Mouse (Mus musculus): ENCODE data around the gene 2310007B03Rik. TPM values are rescaled to one million over a fixed set of nuclear protein-coding genes. Genes with fewer than 3 reads are reported as not detected.

2310007B03Rik gene
- polyA plus RNA-seq, 1 experiment from 2014 or later, result 0.08 TPM

DNA sequence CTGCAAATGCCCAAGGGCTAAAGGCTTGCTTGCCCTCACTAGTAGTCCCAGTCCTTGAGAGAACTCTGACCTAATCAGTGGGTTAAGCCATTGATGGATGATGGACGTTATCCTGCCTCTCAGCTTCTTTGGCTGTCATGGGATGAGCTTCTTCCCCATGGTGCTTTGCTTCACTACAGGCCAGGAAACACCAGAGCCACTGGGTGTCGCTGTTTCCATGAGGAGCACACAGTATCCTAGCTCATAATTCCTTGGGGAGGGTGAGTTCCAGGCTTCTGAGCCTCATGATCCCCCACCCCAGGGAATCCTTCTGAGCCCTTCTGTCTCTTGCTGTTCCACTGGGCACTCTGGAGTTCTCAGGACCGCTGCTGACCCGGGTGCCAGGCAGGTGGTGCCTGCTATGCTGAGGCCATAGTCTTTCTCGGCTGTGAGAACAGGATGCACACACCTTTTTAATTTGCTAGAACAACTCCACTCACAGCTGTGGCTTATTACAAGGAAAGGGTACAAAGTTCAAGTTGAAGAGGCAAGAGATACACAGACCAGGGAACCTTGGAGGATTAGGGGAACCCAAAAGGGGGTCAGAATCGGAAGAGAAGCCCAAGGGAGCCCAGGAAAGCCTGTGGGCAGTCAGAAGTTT is 31.9 kb downstream of the 2310007B03Rik start:
- Histone ChIP-seq H3K4me1 (ENCODE audit: control insufficient read depth, insufficient read depth, low read length) (no peaks in the 10 kb centered on the region), H3K9ac (replicated peaks; ENCODE audit: low read length) (no peak overlapping the region), H3K4me2 (ENCODE audit: low read depth, low read length) (no peak overlapping the region), H3K27me3 (ENCODE audit: control insufficient read depth, insufficient read depth, low read length) (no peaks in the 10 kb centered on the region), H3K9me3 (replicated peaks; ENCODE audit: control insufficient read depth, low read length) (no peaks in the 10 kb centered on the region), H3K4me3 (ENCODE audit: low read depth, low read length) (no peak overlapping the region), H3K36me3 (replicated peaks; ENCODE audit: control insufficient read depth, insufficient read depth, low read depth, low read length) (no peaks in the 10 kb centered on the region), H3K27ac (replicated peaks; ENCODE audit: low read depth, low read length) (no peak overlapping the region)
- ATAC-seq (replicated peaks; ENCODE audit: insufficient number of reproducible peaks, low FRiP score, low TSS enrichment, low read depth) (peak; percentile 59; the same call in 1 of the 2 replicates), DNase-seq (ENCODE audit: low spot score) (peak; percentile 71)
- 18% methylated on average over 6 of the region's 6 CpGs for WGBS

DNA sequence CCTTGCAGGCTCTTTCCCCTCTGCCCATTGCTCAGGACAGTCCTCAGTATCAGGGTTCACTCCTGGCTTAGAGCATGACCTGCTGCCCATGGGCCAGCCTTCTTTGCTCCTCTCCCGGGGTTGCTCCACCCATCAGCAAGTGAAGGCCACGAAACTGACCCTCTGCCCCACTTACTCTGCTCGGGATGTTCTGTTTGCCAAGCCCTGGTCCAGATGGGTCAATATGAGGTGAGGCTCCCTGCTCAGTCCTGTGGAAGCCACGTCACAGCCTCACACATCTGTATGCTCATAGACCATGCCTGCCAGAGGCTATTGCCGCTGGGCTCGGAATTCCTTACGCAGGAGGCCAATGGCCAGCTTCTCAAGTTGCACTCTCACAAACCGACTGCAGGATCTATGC is 32.5 kb downstream of the 2310007B03Rik start:
- Histone ChIP-seq H3K4me2 (ENCODE audit: low read depth, low read length) (no peak overlapping the region), H3K9ac (replicated peaks; ENCODE audit: low read length) (no peak overlapping the region), H3K36me3 (replicated peaks; ENCODE audit: control insufficient read depth, insufficient read depth, low read depth, low read length) (no peaks in the 10 kb centered on the region), H3K4me3 (ENCODE audit: low read depth, low read length) (no peak overlapping the region), H3K4me1 (ENCODE audit: control insufficient read depth, insufficient read depth, low read length) (no peaks in the 10 kb centered on the region), H3K27ac (replicated peaks; ENCODE audit: low read depth, low read length) (no peak overlapping the region), H3K9me3 (replicated peaks; ENCODE audit: control insufficient read depth, low read length) (no peaks in the 10 kb centered on the region), H3K27me3 (ENCODE audit: control insufficient read depth, insufficient read depth, low read length) (no peaks in the 10 kb centered on the region)
- no peak for DNase-seq (ENCODE audit: low spot score)
- no peak for ATAC-seq (replicated peaks; ENCODE audit: insufficient number of reproducible peaks, low FRiP score, low TSS enrichment, low read depth)
- 76% methylated on average over 8 of the region's 8 CpGs for WGBS

DNA sequence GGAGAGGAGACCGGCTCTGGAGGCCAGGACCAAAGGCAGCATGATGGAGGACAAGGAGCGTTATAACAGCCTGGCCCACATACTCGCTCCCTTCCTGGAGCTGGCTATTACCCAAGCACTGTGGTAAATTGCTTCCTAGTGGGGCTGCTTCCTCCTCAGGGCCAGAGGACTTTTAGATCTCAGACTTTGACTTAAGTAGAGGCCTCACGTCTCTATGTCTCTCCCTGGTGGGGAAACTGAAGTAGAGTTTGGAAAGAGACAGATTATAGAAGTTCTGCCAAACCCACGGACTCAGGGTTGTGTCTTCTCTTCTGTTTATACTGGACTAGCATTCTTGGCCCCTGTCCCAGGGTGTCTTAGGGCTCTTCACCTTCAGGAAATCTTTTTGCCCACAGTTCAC is 35.5 kb downstream of the 2310007B03Rik start:
- DNase-seq (ENCODE audit: low spot score) (no peak), ATAC-seq (replicated peaks; ENCODE audit: insufficient number of reproducible peaks, low FRiP score, low TSS enrichment, low read depth) (no peak)
- H3K4me3 ChIP-seq (ENCODE audit: low read depth, low read length), result no peak overlapping the region
- no peaks in the 10 kb centered on the region for H3K4me1 ChIP-seq (ENCODE audit: control insufficient read depth, insufficient read depth, low read length)
- 64% methylated on average over 5 of the region's 5 CpGs for WGBS
- no peak overlapping the region for H3K9ac ChIP-seq (replicated peaks; ENCODE audit: low read length)
- no peaks in the 10 kb centered on the region for H3K9me3 ChIP-seq (replicated peaks; ENCODE audit: control insufficient read depth, low read length)
- no peak overlapping the region for H3K4me2 ChIP-seq (ENCODE audit: low read depth, low read length)
- H3K27me3 ChIP-seq (ENCODE audit: control insufficient read depth, insufficient read depth, low read length), result no peaks in the 10 kb centered on the region
- H3K27ac ChIP-seq (replicated peaks; ENCODE audit: low read depth, low read length), result no peak overlapping the region
- H3K36me3 ChIP-seq (replicated peaks; ENCODE audit: control insufficient read depth, insufficient read depth, low read depth, low read length), result no peaks in the 10 kb centered on the region

DNA sequence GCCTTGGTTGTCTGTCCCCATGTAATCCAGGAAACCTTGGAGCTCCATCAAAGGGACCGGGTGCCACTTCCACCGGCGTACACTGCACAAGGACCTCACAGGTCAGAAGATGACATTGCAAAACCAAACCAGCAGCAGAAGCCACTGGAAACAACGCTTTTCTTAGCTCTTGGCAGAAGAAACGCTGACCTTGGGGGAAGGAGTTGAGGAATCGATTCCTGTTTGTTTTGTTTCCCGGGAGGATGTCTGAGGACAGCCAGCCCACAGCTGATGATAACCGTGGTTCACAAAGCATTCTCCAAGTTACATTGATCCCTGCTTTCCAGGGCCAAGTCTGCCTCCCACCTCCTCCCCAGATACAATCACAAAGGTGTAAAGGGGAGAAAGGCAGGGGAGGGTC is 36.7 kb downstream of the 2310007B03Rik start:
- Histone ChIP-seq H3K9ac (replicated peaks; ENCODE audit: low read length) (no peak overlapping the region), H3K9me3 (replicated peaks; ENCODE audit: control insufficient read depth, low read length) (no peaks in the 10 kb centered on the region), H3K27me3 (ENCODE audit: control insufficient read depth, insufficient read depth, low read length) (no peaks in the 10 kb centered on the region), H3K36me3 (replicated peaks; ENCODE audit: control insufficient read depth, insufficient read depth, low read depth, low read length) (no peaks in the 10 kb centered on the region), H3K4me3 (ENCODE audit: low read depth, low read length) (no peak overlapping the region), H3K4me2 (ENCODE audit: low read depth, low read length) (no peak overlapping the region), H3K4me1 (ENCODE audit: control insufficient read depth, insufficient read depth, low read length) (no peaks in the 10 kb centered on the region), H3K27ac (replicated peaks; ENCODE audit: low read depth, low read length) (no peak overlapping the region)
- no peak for DNase-seq (ENCODE audit: low spot score)
- 73% methylated on average over 8 of the region's 8 CpGs for WGBS
- ATAC-seq (replicated peaks; ENCODE audit: insufficient number of reproducible peaks, low FRiP score, low TSS enrichment, low read depth), result no peak

DNA sequence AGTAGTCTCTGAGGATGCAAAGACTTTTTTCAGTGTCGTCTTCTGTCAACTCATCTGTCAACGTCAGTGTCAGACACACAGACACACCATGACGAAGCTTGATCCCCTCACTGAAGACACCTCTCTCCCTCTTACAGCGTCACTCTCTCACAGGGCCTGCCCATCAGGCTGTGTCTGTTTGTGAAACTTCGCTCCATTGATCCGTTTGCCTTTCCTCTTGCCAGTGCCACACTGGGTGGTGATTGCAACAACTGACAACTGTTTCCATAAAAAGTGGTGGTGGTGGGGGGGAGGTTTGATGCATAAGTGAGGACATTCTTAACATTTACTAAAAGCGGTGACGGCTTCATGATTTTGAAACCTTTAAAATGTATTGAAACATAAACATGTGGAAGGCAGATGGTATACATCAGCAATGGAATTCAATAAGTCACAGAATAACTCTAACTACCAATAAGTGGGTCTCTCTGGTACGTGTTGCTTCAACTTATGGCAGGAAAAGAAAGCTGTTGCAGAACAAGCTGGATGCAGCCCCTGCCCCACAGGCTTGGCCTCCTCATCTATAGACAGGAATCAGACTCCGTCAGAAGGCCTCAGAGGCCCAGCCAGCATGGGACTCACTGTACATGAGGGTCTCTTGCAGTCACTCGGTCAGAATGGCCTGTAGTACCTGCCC is 37.4 kb downstream of the 2310007B03Rik start:
- no peak overlapping the region for H3K9ac ChIP-seq (replicated peaks; ENCODE audit: low read length)

DNA sequence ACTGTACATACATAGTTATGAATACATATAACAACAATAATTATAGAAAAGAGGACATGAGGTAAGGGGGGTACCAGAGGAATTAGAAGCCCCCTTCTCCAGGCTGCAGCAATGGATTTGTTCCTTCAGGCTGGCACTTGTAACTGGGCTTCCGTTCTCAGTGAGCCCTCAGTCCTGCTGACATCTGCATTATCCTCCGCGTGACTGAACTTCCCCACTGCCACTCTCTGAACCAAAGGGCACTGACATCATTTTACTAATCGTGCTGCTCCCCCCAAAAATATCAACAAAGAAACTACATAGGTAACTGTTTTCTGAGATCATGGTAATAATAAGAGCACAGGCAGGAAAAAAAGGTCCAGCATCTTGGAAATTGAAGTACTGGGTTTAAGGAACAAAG is 41.9 kb downstream of the 2310007B03Rik start:
- no peaks in the 10 kb centered on the region for H3K36me3 ChIP-seq (replicated peaks; ENCODE audit: control insufficient read depth, insufficient read depth, low read depth, low read length)
- DNase-seq (ENCODE audit: low spot score) (no peak), ATAC-seq (replicated peaks; ENCODE audit: insufficient number of reproducible peaks, low FRiP score, low TSS enrichment, low read depth) (no peak)
- H3K9ac ChIP-seq (replicated peaks; ENCODE audit: low read length), result no peak overlapping the region
- H3K4me2 ChIP-seq (ENCODE audit: low read depth, low read length), result no peak overlapping the region
- H3K27ac ChIP-seq (replicated peaks; ENCODE audit: low read depth, low read length), result no peak overlapping the region
- no peaks in the 10 kb centered on the region for H3K9me3 ChIP-seq (replicated peaks; ENCODE audit: control insufficient read depth, low read length)
- H3K4me1 ChIP-seq (ENCODE audit: control insufficient read depth, insufficient read depth, low read length), result no peaks in the 10 kb centered on the region
- no peak overlapping the region for H3K4me3 ChIP-seq (ENCODE audit: low read depth, low read length)
- 21% methylated on average over 4 of the region's 4 CpGs for WGBS
- H3K27me3 ChIP-seq (ENCODE audit: control insufficient read depth, insufficient read depth, low read length), result no peaks in the 10 kb centered on the region

More for the DNA sequence above, 37.4 kb downstream of the 2310007B03Rik start:
- no peak overlapping the region for H3K4me3 ChIP-seq (ENCODE audit: low read depth, low read length)
- H3K9me3 ChIP-seq (replicated peaks; ENCODE audit: control insufficient read depth, low read length), result no peaks in the 10 kb centered on the region
- no peaks in the 10 kb centered on the region for H3K27me3 ChIP-seq (ENCODE audit: control insufficient read depth, insufficient read depth, low read length)
- 72% methylated on average over 11 of the region's 11 CpGs for WGBS
- no peak overlapping the region for H3K4me2 ChIP-seq (ENCODE audit: low read depth, low read length)
- ATAC-seq (replicated peaks; ENCODE audit: insufficient number of reproducible peaks, low FRiP score, low TSS enrichment, low read depth) (no peak), DNase-seq (ENCODE audit: low spot score) (no peak)
- no peak overlapping the region for H3K27ac ChIP-seq (replicated peaks; ENCODE audit: low read depth, low read length)
- H3K4me1 ChIP-seq (ENCODE audit: control insufficient read depth, insufficient read depth, low read length), result no peaks in the 10 kb centered on the region
- no peaks in the 10 kb centered on the region for H3K36me3 ChIP-seq (replicated peaks; ENCODE audit: control insufficient read depth, insufficient read depth, low read depth, low read length)

DNA sequence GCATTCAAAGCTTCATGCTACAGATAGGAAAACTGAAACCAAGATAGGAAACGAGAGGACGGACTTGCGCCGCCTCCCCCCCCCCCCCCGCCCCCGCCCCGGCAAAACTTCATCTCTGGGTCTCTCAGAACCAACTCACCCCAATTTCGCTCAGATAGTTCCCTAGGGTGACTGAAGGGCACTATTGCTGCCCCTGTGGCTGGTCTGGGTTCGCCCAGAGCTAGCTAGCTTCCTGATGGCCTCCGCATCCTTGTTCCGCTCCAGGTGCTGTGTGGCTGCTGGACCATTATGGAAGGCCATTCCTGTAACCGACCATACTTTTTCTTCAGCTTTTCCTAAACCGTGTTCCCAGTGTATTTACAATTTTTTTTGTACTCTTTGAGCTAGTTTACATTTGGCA is 45.3 kb downstream of the 2310007B03Rik start:
- Histone ChIP-seq H3K4me1 (ENCODE audit: control insufficient read depth, insufficient read depth, low read length) (no peaks in the 10 kb centered on the region), H3K4me2 (ENCODE audit: low read depth, low read length) (peak overlapping the region; percentile 54), H3K27ac (replicated peaks; ENCODE audit: low read depth, low read length) (no peak overlapping the region), H3K9me3 (replicated peaks; ENCODE audit: control insufficient read depth, low read length) (no peaks in the 10 kb centered on the region), H3K4me3 (ENCODE audit: low read depth, low read length) (peak overlapping the region; percentile 28), H3K27me3 (ENCODE audit: control insufficient read depth, insufficient read depth, low read length) (no peaks in the 10 kb centered on the region), H3K9ac (replicated peaks; ENCODE audit: low read length) (peak overlapping the region; percentile 45), H3K36me3 (replicated peaks; ENCODE audit: control insufficient read depth, insufficient read depth, low read depth, low read length) (no peaks in the 10 kb centered on the region)
- WGBS, result 16% methylated on average over 13 of the region's 13 CpGs
- DNase-seq (ENCODE audit: low spot score), result peak; percentile 14
- ATAC-seq (replicated peaks; ENCODE audit: insufficient number of reproducible peaks, low FRiP score, low TSS enrichment, low read depth), result peak; percentile 61; the same call in 1 of the 2 replicates

DNA sequence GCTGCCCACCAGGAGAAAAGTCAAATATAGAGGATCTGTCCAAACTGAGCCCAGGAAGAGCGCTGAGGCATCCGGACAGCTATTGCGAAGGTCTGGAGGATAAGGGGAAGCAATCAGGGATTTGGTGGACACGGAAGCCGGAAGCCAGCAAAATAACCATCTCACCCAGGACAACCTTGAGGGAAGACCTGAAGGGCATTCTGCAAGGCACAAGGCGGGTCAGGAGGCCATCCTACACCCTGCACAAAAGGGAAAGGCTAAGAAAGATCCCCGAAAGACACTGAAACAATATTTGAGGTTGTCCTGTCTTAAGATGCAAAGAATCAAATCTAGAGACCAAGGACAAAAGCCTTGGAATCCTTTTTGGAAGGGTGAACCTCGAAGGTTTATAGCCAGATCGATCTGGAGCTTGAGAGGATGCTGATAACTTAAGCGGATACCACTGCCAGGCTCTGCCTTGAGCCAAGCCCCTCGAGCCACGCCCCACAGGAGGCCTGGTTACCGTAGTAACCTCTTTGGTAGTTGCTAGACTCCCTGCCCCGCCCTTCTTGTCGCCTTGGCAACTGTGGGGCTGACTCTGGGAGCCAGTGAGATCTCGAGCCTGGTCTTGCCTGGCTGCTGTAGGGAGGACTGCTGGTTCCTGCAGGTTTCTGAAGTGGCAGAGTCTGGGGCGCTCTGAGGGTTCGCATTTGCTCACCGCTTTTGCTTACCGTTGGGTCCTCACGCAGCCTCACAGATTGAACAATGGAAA is 45.9 kb downstream of the 2310007B03Rik start:
- DNase-seq (ENCODE audit: low spot score) (peak; percentile 98), ATAC-seq (replicated peaks; ENCODE audit: insufficient number of reproducible peaks, low FRiP score, low TSS enrichment, low read depth) (peak; percentile 100)
- Histone ChIP-seq H3K4me3 (ENCODE audit: low read depth, low read length) (peak overlapping the region; percentile 28), H3K27me3 (ENCODE audit: control insufficient read depth, insufficient read depth, low read length) (no peaks in the 10 kb centered on the region), H3K9ac (replicated peaks; ENCODE audit: low read length) (peak overlapping the region; percentile 45), H3K4me1 (ENCODE audit: control insufficient read depth, insufficient read depth, low read length) (no peaks in the 10 kb centered on the region), H3K9me3 (replicated peaks; ENCODE audit: control insufficient read depth, low read length) (no peaks in the 10 kb centered on the region), H3K27ac (replicated peaks; ENCODE audit: low read depth, low read length) (no peak overlapping the region), H3K4me2 (ENCODE audit: low read depth, low read length) (peak overlapping the region; percentile 54), H3K36me3 (replicated peaks; ENCODE audit: control insufficient read depth, insufficient read depth, low read depth, low read length) (no peaks in the 10 kb centered on the region)
- 25% methylated on average over 21 of the region's 21 CpGs for WGBS
